Mouse (Mus musculus) thymus, postnatal 25 days (tissue): Measurements from ENCODE around the gene Vps8.
A peak's percentile ranks its signal among the peaks of the same experiment; 100 is the strongest.
"Not testable (repeated sequence)": the region's sequence is repeated elsewhere in the genome, so short reads cannot be mapped to it uniquely, and the experiment has no call there.

Source experiments
- DNase-seq: peaks from one replicate; pipeline ENCODE4 v3.0.0; 2022

Gene Vps8

DNA sequence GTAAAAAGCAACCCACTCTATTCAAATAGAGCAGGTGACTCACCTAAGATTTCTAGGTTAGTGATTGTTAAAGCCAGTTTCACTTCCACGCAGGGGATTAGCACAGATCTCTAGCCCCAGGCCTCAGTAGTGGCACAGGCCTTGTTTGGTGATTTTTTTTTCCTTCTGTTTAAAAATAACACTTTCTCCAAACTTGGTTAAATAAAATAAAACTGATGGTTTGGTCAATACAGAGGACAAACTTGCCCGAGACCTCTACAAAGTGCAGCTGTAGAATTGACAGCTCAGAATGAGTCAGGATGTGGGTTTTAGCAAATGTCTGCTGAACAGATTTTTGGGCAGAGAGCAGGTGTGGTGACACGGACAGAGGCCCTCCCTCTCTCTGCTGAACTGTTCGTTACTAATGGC is 208.9 kb downstream of the Vps8 start:
- peak; percentile 18 for DNase-seq

GRCm38 (mm10) chr16:21634460-21634859 is 211.5 kb downstream of the Vps8 start:
- DNase-seq: no peak

DNA sequence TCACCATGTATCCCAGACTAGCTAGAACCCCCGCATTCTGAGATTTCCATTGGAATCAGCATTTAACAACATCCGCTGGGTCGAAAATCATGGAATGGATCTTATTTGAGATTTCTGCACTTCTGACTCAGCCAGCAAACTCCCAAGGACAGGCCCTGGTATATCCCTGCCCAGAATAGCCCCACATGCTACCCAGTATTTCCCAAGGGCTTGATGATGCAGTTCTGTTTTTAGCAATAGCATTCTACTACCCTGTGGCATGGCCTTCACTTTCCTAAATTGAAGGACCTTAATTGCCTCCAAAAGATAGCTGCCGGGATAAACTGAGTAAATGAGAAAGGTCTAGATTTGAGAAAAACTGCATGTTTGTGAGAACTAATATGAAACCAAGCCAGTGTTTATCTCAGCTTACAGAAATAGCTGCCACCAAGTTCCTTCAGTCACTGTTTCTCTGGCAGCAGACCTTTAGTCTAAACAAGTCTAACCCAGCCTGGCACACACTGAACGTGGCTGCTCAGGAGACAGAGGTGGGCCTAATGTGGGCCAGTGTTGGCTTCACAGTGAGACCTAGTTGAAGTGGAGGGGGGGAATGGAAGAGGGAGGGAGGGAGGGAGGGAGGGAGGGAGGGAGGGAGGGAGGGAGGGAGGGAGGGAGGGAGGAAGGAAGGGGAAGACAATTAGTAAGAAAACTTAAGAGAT is 213.4 kb downstream of the Vps8 start:
- DNase-seq: no peak

DNA sequence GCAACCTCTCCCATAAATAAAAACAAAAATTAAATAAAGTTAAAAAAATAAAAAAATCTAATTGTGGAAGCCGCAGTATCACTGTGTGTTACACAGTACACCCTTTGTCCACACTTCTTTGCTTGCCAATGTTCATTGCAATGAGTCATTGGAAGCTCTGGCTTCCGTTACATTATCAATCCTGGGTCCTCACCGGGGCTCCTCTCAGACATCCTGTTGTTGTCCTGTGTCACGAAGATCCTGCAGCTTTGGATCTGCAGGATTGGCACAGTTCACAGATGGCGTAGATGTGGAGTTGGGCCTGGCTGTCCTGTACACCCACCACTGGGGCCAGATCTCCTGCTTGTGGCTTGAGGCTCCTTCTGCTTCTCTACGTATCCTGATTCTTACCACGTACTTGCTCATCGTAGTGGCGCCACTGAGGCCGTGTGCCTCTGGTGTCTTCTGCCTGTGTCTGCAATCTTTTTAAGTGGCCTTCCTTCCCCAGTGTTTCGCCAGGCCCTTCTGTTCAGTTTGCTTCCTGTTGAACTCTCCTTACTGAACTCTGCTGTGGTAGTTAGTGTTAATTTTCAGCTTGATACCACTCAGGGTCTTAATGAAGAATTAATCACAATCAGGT is 214.4 kb downstream of the Vps8 start:
- no peak for DNase-seq

- no peak for DNase-seq
These were observed 218.0 kb downstream of the Vps8 start for GRCm38 (mm10) chr16:21640766-21641499.

- DNase-seq: no peak
These were observed 219.0 kb downstream of the Vps8 start for GRCm38 (mm10) chr16:21641944-21642343.

DNA sequence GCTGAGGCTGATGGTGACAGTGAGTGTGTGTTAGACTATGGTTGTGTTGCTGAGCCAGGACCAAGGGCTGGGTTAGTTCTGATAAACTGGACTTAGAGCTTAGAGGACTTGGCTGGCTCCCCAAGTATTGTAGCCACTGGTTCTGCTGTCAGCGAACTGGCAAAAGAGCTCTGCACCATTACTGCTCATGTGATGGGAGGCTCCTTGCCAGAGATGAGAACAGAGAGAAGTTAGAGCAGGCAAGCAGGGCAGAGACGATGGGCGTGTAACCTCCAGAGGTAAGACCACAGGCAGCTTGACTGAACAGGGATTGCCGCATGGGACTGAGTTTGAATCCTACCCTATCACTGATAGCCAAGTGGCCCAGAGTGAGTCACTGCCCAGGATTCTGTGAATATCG is 220.0 kb downstream of the Vps8 start:
- DNase-seq: no peak

DNA sequence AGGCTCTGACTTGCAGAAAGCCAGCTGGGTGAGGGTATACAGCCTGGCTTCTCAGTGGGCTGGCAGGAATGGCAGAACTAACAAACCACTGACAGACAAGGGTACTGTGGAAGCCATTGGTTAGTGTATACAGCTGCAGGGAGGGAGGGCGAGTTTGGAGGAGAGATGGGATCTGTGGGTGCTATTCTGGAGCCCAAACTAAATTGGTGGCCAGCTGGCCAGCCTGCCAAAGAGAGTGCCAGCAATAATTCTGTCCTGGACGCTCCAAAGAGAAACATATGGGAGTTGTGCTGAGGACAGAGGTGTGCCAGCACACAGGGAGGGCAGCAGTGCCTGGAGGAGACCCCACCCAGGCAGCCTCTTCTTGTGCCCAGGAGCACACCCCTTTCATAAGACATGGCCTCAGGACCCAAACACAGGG is 220.7 kb downstream of the Vps8 start:
- no peak for DNase-seq

DNA sequence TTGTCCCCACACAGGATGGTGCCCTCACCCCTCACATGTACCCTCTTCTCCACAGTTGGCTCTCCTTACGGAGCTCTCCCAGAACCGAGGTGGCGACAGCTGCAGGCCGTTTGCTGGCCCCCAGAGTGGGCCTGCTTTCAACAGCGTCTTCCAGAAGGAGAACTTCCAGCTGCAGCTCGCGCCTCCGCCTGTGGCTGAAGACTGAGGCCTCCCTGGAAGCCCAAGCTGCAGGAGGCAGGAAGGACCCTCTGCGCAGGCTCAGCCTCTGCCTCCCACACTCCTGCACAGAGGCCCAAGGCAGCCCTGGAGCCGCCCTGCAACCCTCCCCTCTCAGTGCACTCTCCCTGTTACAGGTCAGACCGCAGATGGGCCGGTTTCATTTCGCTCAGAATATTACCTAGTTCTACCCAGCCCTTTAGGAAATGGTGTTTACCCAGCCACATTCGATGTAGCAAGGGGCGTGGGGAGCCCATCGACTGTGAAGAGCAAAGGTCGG is 221.2 kb downstream of the Vps8 start:
- peak; percentile 22 for DNase-seq

GRCm38 (mm10) chr16:21644574-21644973 is 221.7 kb downstream of the Vps8 start:
- DNase-seq: no peak

DNA sequence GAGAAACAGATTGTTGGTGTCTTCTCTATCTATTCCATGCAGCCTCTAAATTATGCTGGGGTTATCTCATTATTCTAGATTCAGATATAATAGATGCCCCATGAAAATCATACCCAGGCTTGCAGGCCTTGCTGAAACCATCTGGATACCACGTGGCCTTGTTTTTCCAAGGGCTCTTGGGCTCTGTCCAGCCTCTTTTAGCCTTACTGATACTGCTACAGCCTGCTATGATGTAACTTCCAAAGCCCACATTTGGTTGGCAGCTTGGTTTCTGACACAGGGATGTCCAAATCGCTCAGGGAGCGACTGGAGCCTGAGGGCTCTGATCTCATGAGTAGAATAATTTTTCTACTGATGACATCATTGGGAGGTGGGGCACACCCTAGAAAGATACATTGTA is 223.0 kb downstream of the Vps8 start:
- DNase-seq: no peak

DNA sequence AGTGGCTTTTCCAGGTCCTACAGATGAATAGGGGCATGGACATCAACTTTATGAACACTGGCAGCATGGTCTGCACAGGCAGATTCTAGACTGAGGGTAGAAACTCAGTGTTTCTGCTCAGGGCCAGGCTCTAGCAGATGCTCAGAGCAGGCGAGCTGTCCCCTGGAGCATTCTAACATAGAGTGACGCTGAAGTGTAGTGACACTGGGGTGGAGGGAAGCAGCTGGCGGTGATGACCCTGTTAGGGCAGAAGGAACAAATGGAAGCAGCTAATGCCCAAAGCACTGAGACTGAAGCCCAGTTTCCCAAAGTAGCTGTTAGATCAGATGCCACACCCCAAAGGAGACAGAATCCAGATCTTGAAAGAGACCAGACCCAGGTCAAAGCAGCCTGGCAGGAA is 223.6 kb downstream of the Vps8 start:
- DNase-seq: no peak

GRCm38 (mm10) chr16:21648800-21649199 is 225.9 kb downstream of the Vps8 start:
- DNase-seq: no peak

GRCm38 (mm10) chr16:21650289-21650688 is 227.4 kb downstream of the Vps8 start:
- no peak for DNase-seq

- no peak for DNase-seq
These were observed 228.2 kb downstream of the Vps8 start for GRCm38 (mm10) chr16:21651161-21651560.

DNA sequence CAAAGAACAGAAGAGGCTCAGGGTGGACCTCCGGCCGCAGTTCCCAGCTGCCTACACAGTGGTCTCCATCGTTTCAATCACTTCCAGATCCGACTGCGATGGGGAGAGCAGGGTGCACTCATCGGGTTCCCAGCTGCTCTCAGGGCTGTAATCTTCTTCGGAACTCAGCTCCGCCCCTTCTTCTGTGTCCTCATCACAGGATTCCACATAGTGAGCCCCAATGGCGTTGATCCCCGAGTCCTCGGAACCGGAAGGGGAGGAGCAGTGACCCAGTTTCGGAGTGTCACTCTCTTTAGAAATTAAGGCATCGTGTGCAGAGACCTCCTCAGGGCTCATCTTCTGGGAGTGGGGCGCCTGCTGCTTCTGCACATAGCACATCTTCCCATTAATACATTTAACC is 230.2 kb downstream of the Vps8 start:
- no peak for DNase-seq

GRCm38 (mm10) chr16:21654384-21654783 is 231.5 kb downstream of the Vps8 start:
- no peak for DNase-seq

- DNase-seq: no peak
These were observed 232.4 kb downstream of the Vps8 start for GRCm38 (mm10) chr16:21655291-21655690.

GRCm38 (mm10) chr16:21655961-21656360 is 233.0 kb downstream of the Vps8 start:
- no peak for DNase-seq

- DNase-seq: no peak
These were observed 241.9 kb downstream of the Vps8 start for GRCm38 (mm10) chr16:21664633-21665363.

DNA sequence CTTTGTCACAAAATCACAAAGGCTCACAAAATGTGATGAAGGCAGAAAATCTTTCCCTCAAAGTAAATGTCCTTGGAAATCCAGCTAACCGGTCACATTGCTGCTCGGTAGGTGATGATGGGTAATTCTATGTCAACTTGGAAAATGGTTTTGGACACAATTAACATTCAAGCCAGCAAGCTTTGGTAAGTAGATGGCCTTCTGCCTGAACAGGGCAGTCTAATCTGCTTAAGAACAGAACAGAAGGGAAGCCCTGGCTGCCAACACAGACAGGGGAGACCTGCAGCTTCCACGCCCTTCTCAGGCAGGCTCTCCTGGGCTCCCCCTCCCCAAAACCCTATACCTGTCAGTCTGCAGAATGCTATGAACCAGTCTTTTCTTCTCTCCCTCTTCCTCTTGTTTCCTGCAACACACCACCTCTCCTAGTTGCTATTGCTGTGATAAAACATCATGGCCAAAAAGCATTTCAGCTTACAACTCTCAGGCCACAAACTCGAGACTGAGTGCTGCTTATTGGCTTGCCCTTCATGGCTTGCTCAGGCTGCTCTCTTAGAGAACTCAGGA is 242.6 kb downstream of the Vps8 start:
- no peak for DNase-seq

- DNase-seq: no peak
These were observed 249.0 kb downstream of the Vps8 start for GRCm38 (mm10) chr16:21671878-21672277.

DNA sequence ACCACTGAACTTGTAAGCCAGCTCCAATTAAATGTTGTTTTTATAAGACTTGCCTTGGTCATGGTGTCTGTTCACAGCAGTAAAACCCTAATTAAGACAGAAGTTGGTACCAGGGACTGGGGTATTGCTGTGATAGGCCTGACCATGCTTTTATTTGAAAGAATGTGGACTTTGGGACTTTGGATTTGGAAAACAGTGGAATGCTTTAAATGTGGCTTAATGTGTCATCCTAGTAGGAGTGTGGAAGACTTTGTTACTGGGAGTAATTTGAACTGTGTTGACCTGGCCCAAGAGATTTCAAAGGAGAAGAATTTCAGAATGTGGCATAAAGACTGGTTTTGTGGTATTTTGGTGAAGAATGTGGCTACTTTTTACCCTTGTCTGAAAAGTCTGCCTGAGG is 250.1 kb downstream of the Vps8 start:
- DNase-seq: not testable (repeated sequence)
